Mouse (Mus musculus) CH12F3 (cell line): ENCODE results near the gene Nsg2.
"Not testable (repeated sequence)": the region's sequence is repeated elsewhere in the genome, so short reads cannot be mapped to it uniquely, and the experiment has no call there.

ENCODE experiments used
- in situ Hi-C: fragments of 300-500 bp; cut with MboI; formaldehyde crosslinking; loops from 2 replicates; pipeline ENCODE4 v1.14.3; 2020; ENCODE audit warnings: low sequenced_read_pairs

Nsg2 gene

DNA sequence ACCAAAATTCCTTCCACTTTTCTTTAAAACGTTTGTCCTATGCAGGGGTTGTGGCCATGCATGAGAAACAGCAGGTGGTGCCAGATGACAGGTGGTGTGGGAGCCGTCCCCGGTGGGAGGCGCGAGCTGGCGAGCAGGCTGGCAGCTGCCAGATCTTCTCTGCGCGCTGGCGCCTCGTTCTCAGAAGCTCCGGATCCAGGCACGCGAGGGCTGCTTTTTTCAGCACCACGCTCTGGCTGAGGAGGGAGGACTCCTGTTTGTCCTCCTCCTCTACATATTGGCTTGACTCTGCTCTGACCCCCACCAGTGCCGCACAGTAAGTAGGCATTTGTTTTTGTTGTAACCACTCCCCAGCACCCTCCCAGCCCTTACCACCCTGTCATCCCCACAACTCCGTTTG lies at the start of gene Nsg2:
Gene Nsg2, plus strand, starts transcription at position 183 of the 400 bp plus-strand sequence.
- in situ Hi-C loops, result no loop called here

DNA sequence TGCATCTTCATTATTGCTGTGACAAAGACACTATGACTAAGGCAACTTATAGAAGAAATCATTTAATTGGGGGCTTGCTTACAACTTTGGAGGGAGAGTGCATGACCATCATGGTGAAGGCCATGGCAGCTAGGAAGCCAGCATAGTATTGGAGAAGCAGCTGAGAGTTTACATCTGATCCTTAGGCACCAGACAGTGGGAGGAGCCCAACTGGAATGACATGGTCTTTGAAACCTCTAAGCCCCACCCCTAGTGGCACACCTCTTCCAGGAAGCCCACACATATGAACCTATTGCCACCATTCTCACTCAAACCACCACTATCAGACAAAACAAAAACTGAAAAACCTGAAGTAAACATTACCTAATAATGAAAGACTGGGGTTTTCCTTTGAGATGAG lies 40.2 kb upstream of the Nsg2 start:
- in situ Hi-C loops, result loop anchor here (25.0 kb wide), 1 partner anchor 698 kb away; no protein-coding TSS in a partner anchor

DNA sequence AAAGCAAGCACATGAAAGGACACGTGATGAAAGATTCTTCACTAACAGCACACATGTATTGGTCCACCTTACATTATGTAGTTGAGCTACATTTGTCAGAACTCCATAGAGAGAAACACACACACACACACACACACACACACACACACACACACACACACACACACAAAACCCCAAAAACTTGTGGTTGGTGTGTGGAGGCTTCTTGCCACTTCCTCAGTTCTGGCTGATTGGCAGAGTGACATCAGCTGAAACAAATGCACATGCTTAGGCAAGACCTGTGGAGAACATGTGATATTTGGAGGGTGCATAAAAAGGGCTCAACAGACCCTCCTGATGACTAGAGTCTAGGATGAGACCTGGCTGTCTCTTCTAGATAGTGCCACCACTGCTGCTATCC lies 36.3 kb upstream of the Nsg2 start:
- in situ Hi-C loops, result loop anchor here (25.0 kb wide), 1 partner anchor 702 kb away; no protein-coding TSS in a partner anchor

DNA sequence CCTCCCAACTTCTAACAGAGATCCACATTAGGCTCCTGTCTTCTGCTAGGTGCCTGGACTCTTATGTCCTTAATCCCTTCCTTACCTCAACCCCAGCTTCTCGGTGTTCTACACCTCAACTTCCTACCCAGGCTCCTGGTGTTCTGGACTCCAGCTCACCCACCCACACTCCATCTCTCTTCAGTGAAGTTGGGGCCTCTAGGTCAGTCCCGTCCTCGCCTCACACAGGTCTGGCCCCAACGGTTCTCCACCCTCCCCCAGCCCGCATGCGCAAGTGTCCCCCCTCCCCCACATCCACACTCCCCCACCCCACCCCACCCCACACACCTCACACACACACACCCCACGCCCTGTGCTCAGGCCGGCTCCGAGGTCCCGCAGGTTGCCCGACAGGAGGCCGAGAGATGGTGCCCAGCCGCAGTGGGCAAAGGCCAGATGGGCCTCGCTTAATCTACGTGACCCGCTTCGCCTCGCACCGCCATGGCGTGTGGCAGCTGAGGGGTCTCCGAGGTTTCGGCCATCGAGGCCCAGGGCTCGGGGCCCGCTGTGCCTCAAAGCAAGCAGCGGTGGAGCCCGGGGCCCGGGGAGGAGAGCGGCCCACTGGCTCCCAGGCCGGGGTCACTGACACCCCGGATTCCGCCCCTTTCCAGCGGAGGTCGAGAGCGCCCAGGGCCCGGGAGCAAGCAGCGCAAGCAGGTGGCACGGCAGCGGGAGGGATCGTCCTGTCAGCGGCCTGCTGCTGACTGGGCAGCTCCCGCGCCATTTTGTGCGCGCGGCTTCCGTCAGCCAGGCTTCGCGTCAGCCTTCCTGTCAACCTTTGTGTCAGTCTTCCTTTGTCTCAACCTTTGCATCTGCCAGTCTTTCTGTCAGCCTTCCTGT lies 34.8 kb upstream of the Nsg2 start, which contains the start of gene 4930524B15Rik:
Gene 4930524B15Rik, plus strand, starts transcription at position 337 of the 879 bp plus-strand sequence.
- in situ Hi-C loops, result loop anchor here (25.0 kb wide), 1 partner anchor 703 kb away; no protein-coding TSS in a partner anchor

DNA sequence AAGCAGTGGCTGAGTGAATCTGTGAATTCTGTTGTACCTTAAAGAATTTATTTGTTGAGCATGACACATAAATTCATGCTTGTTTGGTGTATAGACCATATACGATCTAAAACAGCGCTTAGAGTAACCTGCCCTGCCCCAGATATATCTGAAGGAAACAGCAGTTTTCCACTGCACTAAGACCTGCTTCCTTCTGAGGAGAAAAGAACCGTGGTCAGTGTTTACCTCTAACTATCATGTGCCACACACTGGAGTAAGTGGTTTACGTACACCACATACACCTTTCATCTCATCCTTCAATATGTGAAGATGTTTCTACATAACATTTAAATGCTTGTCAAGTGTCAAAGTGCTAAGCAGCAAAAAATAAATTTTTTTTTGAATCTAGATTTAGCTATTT lies 26.1 kb upstream of the Nsg2 start:
- in situ Hi-C loops, result loop anchor here (25.0 kb wide), 1 partner anchor 712 kb away; no protein-coding TSS in a partner anchor

DNA sequence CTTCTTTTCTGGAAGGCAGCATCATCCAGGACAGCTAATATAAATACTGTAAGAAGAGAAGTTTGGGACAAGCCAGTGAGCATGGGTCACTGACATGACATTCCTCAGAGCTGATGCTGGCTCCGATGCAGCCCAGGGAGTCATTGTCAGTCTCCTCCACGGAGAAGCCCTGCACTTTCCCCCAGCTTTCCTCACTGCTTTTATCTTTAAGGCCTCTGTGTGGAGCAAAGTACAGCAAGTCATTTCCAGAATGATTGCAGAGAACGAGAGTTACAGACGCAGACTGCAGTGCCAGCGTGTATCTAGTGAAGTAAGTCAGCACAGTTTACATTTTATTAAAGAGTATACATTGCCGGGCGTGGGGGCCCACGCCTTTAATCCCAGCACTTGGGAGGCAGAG lies 25.4 kb upstream of the Nsg2 start:
- in situ Hi-C loops, result loop anchor here (25.0 kb wide), 1 partner anchor 713 kb away; no protein-coding TSS in a partner anchor

DNA sequence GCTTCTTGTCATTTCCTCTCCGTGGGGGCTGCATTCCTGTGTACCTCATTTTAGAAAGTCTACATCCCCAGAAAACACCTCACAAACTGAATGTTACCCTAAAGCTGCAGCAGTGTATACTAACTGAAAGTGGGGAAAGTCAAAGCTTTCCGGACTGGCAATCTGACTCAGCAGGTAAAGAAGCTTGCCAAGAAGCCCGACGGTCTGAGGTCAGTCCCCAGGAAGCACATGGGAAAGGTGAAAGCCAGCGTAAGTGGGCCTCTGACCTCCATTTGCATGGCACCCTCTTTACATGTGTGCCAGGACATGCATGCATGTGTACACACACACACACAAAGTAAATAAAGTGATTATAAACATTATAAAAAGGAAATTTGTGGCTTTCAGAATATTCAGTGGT lies 24.6 kb upstream of the Nsg2 start:
- in situ Hi-C loops, result no loop called here

DNA sequence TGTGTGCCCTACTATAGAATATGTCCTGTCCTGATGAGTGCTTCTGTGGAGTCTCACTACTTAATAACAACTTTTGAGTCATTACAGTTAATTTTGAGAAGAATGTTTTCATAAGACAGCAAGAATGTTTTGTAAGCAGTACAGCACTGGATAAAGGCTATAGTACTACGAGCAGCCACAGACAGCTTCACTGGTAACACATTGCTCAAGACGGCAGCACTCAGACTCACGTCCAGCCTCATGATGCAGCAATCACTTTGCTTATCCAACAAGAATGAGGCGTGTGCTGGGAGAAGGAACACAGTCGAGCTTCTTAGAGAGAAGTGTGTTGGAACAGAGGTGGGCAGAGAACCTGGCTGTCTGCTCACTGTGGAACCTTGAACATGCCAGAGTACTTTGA lies 24.1 kb upstream of the Nsg2 start:
- in situ Hi-C loops, result no loop called here

DNA sequence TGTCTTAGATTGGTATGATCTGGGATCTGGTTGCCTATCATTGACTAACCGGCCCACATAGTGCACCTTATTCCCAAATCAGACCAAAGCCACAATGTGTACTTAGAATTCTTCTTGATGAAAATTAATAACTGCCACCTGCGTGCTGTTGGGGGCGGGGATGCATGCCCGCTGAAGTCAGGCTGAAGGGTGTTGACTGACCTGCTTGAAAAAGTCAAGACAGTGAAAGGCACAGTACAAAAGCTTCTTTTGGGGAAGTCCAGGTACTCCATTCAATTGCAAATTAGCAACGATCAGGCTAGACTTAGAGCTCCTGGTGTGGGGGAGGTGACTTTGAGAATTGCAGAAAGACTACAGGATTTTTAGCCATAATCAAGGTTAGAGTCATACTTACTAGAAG lies 20.2 kb upstream of the Nsg2 start:
- in situ Hi-C loops, result not testable (repeated sequence)

DNA sequence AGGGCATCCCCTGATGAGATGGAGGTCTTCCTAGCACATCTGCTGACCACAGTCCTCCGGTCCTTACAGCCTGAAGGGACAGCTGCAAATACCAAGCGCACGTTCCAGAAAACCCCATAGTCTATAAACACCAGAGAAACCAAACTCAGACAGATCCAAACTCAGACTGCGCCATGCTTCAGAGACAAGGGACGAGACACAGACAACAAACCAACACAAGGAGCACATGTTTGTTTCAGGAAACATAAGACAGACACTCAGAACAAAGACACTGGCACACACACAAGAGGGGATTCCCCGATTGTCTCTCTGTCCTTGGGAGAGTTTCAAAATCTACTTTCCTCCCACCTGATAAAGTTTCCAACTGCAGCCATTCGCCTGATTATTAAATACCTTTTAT lies 18.4 kb upstream of the Nsg2 start:
- in situ Hi-C loops, result no loop called here

DNA sequence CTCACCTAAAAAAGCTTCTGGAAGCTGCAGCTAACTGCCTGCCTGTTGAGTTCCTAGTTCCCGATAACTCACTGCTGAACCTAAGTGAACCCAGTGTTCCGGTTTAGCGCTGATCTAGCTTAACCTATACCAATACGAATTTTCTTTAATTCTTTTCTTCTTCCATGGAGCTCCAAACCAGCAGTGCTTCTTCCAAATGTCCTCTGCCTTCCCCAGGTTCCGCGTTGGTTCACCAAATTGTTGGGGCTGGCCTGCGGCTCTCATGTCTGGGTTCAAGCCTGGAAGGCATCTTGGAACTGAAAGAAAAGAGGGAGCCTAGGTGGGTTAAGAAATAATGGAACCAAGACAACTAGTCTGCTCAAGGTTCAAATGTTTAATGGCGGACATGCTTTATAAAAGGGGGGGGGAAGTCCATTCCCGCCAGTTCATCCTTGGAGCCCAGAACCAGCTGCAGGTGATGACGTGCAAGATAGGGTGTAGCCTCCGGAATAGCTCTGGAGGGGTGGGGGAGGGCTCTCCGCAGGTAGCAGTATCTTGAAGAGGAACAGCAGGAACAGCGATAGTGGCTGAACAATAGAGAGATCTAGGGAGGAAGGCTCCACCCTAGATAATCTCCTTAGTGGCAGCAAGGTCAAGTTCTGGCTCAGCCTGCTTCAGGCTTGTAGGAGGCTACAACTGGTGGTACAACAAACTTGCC lies 17.9 kb upstream of the Nsg2 start:
- in situ Hi-C loops, result not testable (repeated sequence)

DNA sequence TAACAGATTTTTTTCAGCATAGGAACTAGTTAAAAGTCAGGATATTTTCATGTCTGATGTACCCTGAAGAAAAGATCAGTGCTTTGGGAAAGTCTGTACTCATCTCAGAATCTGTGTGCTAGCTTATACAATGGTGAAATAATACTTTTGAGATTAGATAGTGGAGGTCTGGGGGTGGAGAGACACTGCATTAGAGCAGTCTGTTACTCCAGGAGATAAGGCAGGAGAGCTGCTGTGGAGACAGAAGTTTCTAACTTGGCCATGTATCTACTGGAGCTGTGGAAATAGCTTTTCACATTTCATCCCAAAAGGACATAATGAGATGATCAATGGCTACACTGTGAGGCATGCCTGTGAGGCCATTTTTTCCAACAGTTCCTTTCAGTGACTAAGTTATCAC lies 17.0 kb upstream of the Nsg2 start:
- in situ Hi-C loops, result no loop called here

DNA sequence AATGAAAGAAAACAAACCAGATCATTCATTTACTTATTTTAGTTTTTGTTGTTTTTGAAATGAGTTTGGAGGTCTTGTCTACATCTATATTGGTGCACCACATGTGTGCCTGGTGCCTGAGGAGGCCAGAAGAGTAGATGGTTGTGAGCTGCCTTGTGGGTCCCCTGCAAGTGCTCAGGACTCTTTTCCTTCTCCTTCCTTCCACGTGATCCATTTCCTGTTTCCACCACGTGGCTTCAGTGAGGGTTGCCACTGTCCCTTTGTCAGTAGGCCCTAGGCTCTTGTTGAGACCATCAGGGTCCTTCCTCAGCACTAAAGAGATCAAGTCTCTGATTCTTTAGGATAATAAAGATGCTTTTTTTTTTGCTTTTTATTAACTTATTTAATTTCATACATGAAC lies 15.5 kb upstream of the Nsg2 start:
- in situ Hi-C loops, result no loop called here

DNA sequence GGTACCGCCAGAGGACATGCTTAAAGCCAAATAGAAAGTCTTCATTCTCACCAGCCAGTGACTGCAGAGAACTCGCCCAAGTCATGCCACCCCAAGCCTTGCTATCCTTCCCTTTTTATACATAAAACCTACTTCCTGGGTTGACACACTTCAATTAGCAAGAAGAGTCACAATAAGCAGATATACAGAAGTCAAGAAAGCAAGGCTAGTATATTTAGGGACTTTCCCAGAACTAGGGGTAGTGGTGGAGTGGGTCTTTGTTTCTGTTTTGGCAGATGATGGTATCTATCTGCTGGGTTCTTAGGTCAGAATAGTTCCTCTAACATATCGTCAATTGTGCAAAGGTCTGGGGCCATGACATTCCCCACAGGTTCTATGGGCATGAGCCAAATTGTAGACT lies 7.7 kb upstream of the Nsg2 start:
- in situ Hi-C loops, result loop anchor here (10.0 kb wide), 1 partner anchor 142 kb away; no protein-coding TSS in a partner anchor

DNA sequence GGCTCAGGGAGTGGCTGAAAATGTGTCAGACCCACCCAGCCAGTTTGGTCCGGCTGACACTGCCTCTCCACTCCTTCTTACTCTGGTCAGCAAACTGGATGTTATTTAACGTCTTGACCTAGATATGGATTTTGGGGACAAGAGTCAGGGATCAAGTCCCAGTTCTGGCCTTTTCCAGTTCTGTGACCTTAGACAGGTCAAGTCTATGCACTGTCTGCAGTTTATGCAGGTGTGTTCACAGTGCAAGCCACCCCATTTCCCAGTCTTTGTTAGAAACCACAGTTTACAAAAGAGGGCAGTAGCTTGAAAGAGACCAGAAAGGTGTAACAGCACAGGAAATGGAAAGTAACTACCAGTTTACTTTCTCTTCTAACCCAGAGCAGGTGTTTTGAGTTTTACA lies 547 bp upstream of the Nsg2 start:
- in situ Hi-C loops, result loop anchor here (10.0 kb wide), 1 partner anchor 135 kb away; no protein-coding TSS in a partner anchor

DNA sequence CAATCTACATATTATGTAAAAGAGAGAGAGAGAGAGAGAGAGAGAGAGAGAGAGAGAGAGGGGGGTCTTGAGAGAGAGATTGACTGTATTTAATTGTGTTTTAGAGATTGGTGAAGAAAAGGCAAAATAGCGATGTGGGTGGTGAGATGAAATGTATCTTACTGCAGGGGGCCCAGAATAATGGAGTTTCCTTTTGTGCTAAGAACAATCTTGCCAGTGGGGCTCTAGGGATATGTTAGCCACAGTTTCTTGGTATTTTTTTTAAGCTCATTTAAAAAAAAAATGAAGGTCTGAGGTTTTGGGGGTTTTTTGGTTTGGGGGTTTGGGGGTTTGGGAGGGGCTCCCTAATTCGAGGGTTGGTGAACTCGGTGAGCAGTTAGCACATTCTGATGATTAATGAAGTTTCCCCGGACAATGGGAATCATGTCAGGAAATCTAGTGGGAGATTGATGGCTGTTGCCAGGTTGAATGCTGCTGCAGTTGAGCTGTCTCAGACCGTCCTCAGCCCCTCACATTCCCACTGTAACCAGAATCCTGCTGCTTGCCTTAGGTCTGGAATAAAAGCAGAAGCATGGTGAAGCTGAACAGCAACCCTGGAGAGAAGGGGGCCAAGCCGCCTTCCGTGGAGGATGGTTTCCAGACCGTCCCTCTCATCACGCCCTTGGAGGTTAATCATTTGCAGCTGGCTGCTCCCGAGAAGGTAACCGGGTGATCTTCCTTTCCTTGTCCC lies 1.1 kb downstream of the Nsg2 start:
- in situ Hi-C loops, result no loop called here

DNA sequence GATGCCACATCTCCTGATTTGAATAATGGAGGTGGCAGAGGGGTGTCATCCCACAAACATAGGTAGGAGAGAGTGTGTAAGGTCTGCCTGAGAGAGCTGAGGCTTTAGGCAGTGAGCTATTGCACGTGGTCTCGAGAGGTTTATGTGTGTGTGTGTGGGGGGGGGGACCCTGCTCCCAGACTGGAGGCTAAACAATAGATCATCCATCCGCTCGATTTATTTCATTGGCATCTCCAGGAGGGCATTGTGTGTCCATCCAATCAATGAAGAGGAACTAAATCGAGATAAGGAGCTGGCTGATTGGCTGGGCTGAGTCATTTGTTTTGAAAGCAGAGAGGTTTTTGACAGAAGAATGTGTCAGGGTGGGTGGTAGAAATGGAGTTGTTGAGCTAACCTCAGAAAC lies 2.4 kb downstream of the Nsg2 start:
- in situ Hi-C loops, result no loop called here

DNA sequence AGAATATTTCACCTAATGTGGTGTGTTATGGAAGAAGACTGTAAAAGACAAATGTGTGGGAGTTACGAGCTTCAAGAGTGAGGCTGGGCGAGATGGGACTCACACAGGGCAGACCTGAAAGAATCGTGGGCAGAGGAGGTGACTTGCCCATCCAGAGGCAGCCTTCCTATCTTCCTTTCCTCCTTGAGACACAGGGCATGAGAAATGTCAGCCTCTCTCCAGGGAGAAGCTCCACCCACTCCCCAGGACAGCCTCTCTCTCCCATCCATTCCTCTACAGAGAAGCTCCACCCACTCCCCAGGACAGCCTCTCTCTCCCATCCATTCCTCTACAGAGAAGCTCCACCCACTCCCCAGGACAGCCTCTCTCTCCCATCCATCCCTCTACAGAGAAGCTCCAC lies 7.8 kb downstream of the Nsg2 start:
- in situ Hi-C loops, result not testable (repeated sequence)

DNA sequence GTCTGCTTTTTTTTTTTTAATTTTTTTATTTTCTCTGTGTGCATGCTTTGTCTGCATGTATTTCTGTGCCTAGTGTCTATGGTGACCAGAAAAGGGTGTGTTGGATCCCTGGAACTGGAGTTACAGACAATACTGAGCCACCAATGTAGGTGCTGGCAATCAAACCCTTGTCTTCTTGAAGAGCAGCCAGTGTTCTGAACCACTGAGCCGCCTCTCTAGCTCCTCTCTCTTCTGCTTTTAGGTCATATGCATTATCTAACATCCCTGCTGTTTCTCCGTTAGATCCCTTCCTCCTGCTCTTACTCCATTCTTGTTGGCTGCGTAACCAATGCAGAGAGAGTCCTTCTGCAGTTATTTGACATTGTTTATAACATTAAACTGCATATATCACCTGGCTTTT lies 8.6 kb downstream of the Nsg2 start:
- in situ Hi-C loops, result no loop called here

DNA sequence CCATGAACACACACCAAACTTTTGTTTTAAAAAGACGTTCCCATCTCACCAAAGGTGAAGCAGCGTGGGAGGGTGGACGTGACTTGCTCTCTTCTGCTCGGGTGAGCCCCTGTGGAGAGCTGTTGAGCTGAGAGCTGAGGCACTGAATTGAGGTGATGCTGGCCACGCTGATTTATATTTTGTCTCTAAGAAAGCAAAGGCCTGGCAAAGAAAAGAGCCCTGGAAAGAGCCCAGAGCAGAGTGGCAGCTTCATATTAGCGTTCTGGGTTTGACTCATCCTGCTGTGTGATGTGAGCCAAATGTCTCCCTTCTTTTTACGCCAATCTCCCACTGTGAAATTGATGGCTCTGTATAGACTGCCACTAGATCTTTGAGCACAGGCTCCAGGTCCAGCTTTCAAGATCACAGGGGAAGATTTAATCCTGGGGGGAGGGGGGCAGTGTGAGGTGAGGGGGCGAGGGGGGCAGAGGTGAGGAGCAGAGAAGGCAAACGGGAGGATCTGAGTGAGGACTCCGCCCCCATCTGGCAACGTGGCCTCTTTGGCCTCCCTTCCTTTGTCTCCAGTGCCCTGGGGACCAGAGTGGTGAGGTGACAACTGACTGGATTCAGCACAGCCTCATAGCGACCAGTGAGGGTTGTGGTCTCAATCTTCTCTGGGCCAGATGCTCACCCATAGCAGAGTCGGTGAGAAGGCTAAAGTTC lies 9.8 kb downstream of the Nsg2 start:
- in situ Hi-C loops, result no loop called here

DNA sequence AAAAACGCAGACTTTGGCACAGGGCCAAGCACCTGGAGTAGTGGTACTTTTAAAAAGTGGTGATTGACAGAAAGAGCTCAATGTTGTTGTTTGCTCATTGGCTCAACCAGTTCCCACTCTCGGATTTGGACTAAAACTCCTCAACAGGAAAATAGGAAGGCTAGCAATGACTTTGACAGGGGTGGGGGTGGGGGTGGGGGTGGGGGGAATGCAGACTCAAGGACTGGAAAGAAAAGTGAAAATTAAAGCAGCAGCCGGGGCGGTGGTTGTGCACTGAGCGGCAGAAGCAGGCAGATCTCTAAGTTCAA lies 10.4 kb downstream of the Nsg2 start:
- in situ Hi-C loops, result no loop called here
